Mouse (Mus musculus) c-Kit-positive CD71-negative TER-119-negative erythroid progenitor cells, embryonic 14.5 days (primary cell): Measurements from ENCODE around the gene Tmem28.

Source experiments
- DNase-seq: peaks from one replicate; pipeline ENCODE4 v3.0.0-alpha.2; 2013; ENCODE audit warnings: low read depth

Tmem28 gene

GRCm38 (mm10) chrX:99820790-99821395 is at the start of gene Tmem28:
Tmem28 (plus strand) TSS chrX:99821021.
- DNase-seq = no peak

GRCm38 (mm10) chrX:99780308-99780707 is 40.5 kb upstream of the Tmem28 start:
- no peak for DNase-seq

GRCm38 (mm10) chrX:99808375-99808774 is 12.4 kb upstream of the Tmem28 start:
- DNase-seq = no peak

GRCm38 (mm10) chrX:99819395-99819935 is 1.4 kb upstream of the Tmem28 start:
- peak; percentile 50 for DNase-seq

- no peak for DNase-seq
Measured at GRCm38 (mm10) chrX:99819936-99820789, 658 bp upstream of the Tmem28 start.

- no peak for DNase-seq
Measured at GRCm38 (mm10) chrX:99842090-99842489, 21.3 kb downstream of the Tmem28 start.

- DNase-seq = peak; percentile 30
Measured at GRCm38 (mm10) chrX:99853261-99853741, 32.5 kb downstream of the Tmem28 start.

- no peak for DNase-seq
Measured at GRCm38 (mm10) chrX:99853834-99854233, 33.0 kb downstream of the Tmem28 start.

- no peak for DNase-seq
Measured at GRCm38 (mm10) chrX:99872228-99872627, 51.4 kb downstream of the Tmem28 start.

GRCm38 (mm10) chrX:99872632-99873201 is 51.9 kb downstream of the Tmem28 start:
- DNase-seq = no peak

- no peak for DNase-seq
Measured at GRCm38 (mm10) chrX:99873259-99873919, 52.6 kb downstream of the Tmem28 start.

GRCm38 (mm10) chrX:99873920-99874296 is 53.1 kb downstream of the Tmem28 start:
- DNase-seq = no peak

GRCm38 (mm10) chrX:99876781-99877180 is 56.0 kb downstream of the Tmem28 start:
- DNase-seq = no peak

- no peak for DNase-seq
Measured at GRCm38 (mm10) chrX:99883396-99883795, 62.6 kb downstream of the Tmem28 start.
